Mouse (Mus musculus): ENCODE measurements at regions not wholly inside any gene's neighbourhood (a gene's known extent, or its start where the extent isn't known, plus 50 kb on each side); places are given as distances from the start of the nearest gene placed in this dataset.

DNA sequence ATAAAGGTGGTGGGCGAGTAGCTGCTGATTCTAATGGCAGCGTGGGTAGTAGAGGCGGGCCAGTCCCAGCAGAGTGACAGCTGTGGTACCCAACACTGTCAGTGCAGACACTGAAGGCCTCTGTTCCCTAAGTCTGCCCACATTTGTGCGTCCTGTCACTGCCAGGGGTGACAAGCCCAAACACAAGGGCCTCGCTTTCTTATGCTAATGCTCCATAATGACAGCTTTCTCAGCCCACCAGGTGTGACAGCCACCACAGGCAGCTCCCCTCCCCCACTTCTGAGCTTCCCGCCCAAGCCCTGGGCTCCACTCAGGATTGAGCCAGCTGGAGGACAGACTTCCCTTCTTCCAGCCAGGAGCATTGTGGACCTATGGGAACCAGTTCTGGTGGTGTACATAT is 440.4 kb downstream of the Dhx35 start:
- no peak overlapping the region for H3K27ac ChIP-seq
- WGBS = 37% methylated on average over 6 of the region's 6 CpGs
- no peaks in the 10 kb centered on the region for H3K9me3 ChIP-seq
- no peaks in the 10 kb centered on the region for H3K36me3 ChIP-seq
- no peak overlapping the region for H3K9ac ChIP-seq
- ATAC-seq = no peak
- no peaks in the 10 kb centered on the region for H3K4me1 ChIP-seq (replicated peaks)
- H3K4me3 ChIP-seq (replicated peaks) = no peak overlapping the region
- no peak overlapping the region for H3K4me2 ChIP-seq (replicated peaks)
- H3K27me3 ChIP-seq (replicated peaks) = no peaks in the 10 kb centered on the region

DNA sequence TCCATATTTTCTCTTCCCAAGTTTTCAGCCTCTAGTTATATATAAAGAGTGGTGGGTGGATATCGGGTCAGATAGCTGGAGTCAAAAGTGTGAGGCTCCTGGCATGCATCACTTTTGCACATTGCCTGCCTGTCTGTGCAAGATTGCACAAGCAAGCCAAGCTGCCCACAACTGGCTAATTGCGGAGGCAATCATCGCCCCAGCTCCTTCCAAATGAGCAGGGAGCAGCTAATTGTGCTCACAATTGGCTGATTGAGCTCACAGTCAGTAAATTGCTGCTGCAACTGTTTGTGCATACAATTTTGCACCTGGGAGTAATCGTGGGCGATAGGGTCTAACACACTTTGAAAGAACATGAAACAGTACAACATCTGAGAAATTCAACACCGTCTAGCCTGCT is 455.5 kb downstream of the Dhx35 start:
- H3K9ac ChIP-seq = no peak overlapping the region
- H3K9me3 ChIP-seq = no peaks in the 10 kb centered on the region
- H3K4me3 ChIP-seq (replicated peaks) = no peak overlapping the region
- H3K36me3 ChIP-seq = no peaks in the 10 kb centered on the region
- 82% methylated on average over 6 of the region's 6 CpGs for WGBS
- ATAC-seq = no peak
- H3K4me1 ChIP-seq (replicated peaks) = no peaks in the 10 kb centered on the region
- H3K27ac ChIP-seq = no peak overlapping the region
- no peak overlapping the region for H3K4me2 ChIP-seq (replicated peaks)
- H3K27me3 ChIP-seq (replicated peaks) = no peaks in the 10 kb centered on the region

DNA sequence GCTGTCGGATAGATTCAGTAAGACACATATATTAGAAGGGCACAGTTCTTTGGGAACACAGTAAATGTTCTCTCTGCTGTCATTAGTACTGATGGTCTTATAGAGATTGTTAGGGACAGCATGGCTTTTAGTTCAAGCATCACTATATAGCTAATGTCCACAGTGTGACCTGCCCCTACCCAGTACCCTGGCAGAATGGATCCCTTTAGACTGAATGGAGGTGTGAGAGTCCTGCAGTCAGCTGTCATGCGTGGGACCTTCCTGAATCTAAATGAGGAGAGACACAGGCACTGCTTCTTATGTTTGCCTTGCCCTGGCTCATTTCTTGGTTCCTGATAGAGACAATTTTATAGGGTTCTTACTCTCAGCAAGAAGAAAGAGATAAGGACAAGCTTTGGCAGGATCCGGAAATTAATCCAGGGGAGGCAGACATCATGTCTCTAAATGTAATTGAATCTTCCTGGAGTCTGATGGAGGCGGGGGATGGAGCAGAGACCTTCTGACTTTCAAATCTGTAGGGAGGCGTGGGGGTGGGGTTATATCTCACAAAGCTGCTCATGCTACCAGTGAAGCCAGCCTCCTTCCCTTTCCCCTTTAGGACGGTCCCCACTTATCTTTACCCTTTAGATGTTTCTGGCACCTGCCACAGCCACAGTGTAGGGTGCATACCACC is 456.5 kb downstream of the Dhx35 start:
- Histone ChIP-seq H3K27ac (no peak overlapping the region), H3K9me3 (no peaks in the 10 kb centered on the region), H3K36me3 (no peaks in the 10 kb centered on the region), H3K4me3 (replicated peaks) (no peak overlapping the region), H3K9ac (no peak overlapping the region), H3K27me3 (replicated peaks) (no peaks in the 10 kb centered on the region), H3K4me2 (replicated peaks) (no peak overlapping the region), H3K4me1 (replicated peaks) (no peaks in the 10 kb centered on the region)
- ATAC-seq = no peak
- 77% methylated on average over 6 of the region's 6 CpGs for WGBS

DNA sequence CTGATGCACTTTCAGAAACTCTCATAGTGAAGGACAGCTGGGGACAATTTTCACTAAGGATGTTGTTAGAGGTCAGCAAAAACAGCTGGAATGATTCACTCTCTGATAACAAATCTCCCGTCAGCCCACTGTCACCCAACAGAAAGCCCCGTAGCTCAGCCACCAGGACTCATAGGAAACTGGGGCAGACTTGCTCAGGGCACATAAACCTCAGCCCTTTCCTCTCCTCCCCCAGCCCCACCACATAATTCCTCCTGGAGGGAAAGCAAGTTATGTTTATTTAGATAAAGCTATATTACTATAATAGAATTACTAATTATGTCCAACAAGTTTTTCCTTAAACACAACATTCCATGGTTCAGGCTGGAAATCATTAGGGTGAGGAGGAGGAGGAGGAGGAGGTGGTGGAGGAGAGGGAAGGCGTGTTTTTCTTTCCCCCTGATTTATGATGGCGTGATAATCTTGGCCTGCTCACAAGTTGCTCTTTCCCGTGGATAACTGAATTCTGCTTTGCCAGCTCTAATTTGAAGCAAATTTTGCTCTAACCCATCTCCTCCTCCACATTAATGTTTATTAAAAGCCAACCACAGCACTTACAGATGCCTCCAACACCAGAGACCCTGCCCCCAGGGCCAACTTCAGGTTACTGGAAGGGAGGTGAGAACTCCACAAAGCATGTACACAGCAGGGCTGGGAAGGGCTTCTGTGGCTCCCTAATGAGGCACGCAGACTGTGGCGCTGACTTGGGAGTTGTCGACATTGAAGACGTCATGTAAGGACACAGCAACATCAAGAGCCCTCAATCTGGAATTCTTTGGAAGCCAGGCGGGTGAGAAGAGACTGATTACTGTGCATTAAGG is 475.8 kb downstream of the Dhx35 start:
- Histone ChIP-seq H3K4me1 (replicated peaks) (0 out of 2 replicates have a peak, but pooled peaks cover 3% of the 10 kb centered on the region), H3K4me3 (replicated peaks) (no peak overlapping the region), H3K36me3 (no peaks in the 10 kb centered on the region), H3K27ac (no peak overlapping the region), H3K9ac (no peak overlapping the region), H3K4me2 (replicated peaks) (no peak overlapping the region), H3K27me3 (replicated peaks) (no peaks in the 10 kb centered on the region), H3K9me3 (no peaks in the 10 kb centered on the region)
- no peak for ATAC-seq
- WGBS = 43% methylated on average over 10 of the region's 10 CpGs

DNA sequence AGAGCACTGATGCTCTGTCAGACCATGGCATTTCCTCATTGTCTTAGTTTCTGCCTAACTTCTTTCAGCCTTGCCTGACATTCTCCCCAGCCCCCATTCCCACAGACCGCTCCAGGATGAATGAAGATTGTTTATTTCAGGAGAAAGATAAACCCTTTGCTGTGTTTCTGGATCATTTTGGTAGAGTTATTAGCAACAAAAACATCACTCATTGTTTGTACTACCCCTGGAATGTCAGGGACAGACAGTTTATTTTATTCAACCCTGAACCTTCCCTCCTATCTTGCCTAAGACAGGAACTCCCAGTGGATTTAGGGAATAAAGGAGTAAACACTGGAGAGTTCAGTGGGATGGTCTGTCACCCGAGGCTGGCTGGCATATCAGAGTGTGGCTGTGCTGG is 484.3 kb downstream of the Dhx35 start:
- Histone ChIP-seq H3K4me2 (replicated peaks) (no peak overlapping the region), H3K27me3 (replicated peaks) (no peaks in the 10 kb centered on the region), H3K9me3 (no peaks in the 10 kb centered on the region), H3K36me3 (no peaks in the 10 kb centered on the region), H3K4me1 (replicated peaks) (no peaks in the 10 kb centered on the region), H3K4me3 (replicated peaks) (no peak overlapping the region), H3K27ac (no peak overlapping the region), H3K9ac (no peak overlapping the region)
- WGBS = 20% methylated on average over 2 of the region's 2 CpGs
- ATAC-seq = no peak

DNA sequence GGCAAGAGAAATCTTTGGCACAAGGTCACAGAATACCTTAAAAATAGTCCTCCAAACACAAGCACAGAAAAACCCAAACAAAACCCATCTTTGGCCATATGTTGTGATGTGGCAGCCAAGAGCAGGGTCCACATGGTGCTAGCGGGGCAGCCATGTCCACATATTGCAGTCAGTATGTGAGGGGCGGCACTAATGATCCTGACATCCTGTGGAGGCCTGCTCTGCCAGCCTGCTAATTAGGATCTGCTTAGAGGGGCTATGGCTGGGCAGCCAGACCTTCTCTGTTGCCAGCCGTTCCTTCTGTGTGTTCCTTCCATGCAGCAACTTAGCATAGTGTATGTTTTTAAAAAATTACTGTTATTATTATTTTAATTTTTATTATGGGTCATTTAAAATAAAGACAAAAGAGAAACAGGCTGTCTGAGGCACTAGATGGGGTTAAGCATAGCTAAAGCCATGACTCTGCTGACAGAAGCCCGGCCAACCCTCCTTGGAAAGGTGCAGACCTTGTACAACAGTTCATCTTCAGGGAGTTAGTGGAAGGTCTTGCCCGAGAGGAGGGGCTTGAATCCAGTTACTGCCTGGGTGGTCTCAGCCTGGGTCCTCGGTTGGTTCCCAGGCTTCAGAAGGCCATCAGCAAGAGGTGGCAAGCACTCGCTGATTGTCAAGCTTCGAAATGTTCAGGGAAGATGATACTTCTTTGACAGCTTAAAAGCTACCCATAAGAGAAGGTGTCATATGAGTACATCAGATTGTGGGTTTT is 487.1 kb downstream of the Dhx35 start:
- Histone ChIP-seq H3K27me3 (replicated peaks) (no peaks in the 10 kb centered on the region), H3K9ac (no peak overlapping the region), H3K9me3 (no peaks in the 10 kb centered on the region), H3K4me3 (replicated peaks) (no peak overlapping the region), H3K4me2 (replicated peaks) (no peak overlapping the region), H3K4me1 (replicated peaks) (no peaks in the 10 kb centered on the region), H3K36me3 (no peaks in the 10 kb centered on the region), H3K27ac (no peak overlapping the region)
- 74% methylated on average over 8 of the region's 8 CpGs for WGBS
- ATAC-seq = no peak

DNA sequence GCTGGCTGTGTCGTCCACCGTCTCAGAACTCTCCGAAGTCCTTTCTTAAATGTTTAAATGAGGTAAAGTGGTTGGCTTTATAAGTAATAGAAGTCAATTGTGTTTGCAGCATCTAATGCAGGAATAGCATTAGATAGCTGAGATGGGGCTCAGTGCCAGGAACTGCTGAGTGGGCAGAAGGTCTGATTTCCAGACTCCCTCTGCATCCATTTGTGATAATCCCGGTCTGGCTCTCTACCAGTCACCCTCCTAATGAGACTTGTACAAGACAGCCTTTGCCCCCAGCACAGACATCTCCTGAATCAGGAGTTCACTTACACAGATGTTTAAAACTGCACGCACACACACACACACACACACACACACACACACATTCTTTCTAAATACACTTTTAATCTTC is 489.5 kb downstream of the Dhx35 start:
- H3K4me2 ChIP-seq (replicated peaks) = no peak overlapping the region
- H3K9ac ChIP-seq = no peak overlapping the region
- H3K4me1 ChIP-seq (replicated peaks) = no peaks in the 10 kb centered on the region; the same call in 1 of the 2 replicates
- H3K4me3 ChIP-seq (replicated peaks) = no peak overlapping the region
- H3K36me3 ChIP-seq = no peaks in the 10 kb centered on the region
- no peaks in the 10 kb centered on the region for H3K9me3 ChIP-seq
- 59% methylated on average over 5 of the region's 5 CpGs for WGBS
- H3K27me3 ChIP-seq (replicated peaks) = no peaks in the 10 kb centered on the region
- ATAC-seq = no peak
- no peak overlapping the region for H3K27ac ChIP-seq

DNA sequence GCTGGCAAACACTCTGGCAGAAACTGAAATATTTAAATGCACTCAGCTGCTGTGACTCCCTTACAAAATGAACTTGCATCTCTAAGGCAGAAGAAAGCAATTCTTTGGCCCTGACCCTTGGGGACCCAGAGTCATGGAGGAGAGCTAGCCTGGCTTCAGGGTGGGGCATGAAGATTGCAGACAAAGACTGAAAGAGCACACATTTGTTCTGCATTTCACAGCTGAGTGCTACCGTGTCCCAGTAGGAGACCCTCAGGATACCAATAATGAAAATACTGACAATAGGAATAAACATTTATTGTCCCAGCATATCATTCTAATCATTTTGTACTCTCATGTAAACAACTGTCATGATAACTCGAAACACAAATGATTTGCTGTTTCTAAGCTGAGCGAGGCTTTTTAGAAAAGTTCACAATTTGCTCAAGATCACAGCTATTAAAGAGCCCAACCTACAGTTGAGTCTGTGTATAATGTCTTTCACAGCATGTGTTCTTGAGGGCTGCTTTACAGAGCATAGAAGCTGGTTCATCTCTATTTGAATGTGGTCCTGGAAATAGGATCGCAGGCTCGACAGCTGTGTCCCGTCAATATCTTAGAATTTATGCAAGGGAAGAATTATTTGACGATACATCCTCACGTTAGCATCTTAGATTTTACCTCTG is 490.1 kb downstream of the Dhx35 start:
- Histone ChIP-seq H3K4me1 (replicated peaks) (no peaks in the 10 kb centered on the region; the same call in 1 of the 2 replicates), H3K9me3 (no peaks in the 10 kb centered on the region), H3K9ac (no peak overlapping the region), H3K36me3 (no peaks in the 10 kb centered on the region), H3K4me2 (replicated peaks) (no peak overlapping the region), H3K4me3 (replicated peaks) (no peak overlapping the region), H3K27ac (no peak overlapping the region), H3K27me3 (replicated peaks) (no peaks in the 10 kb centered on the region)
- ATAC-seq = no peak
- WGBS = 51% methylated on average over 8 of the region's 8 CpGs

DNA sequence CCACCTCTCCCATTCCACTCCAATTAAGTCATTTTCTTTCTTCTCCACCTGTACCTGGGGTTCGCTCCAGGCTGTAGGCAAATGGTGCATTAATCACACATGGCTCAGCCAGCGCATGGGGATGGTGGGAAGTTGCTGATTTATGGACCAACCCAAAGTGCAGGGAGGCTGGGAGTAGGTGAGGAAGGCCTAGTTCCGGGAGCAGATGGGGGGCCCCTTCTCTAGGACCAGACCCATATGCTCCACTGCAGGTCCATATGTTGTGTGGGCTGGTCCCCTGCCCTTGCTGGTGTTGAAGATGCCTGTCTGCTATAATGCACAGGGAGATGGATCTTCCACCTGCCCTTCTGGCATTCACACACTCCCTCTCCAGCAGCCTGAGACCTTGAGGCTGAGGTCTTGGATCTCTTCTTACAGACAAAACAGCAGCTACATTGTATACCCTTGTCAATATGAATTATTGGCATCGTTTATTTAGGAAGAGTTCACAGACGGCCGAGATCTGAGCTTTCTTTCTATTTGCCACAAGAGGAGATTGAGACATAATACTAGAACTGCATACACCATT is 493.5 kb downstream of the Dhx35 start:
- Histone ChIP-seq H3K27me3 (replicated peaks) (no peaks in the 10 kb centered on the region), H3K36me3 (no peaks in the 10 kb centered on the region), H3K4me2 (replicated peaks) (no peak overlapping the region), H3K9ac (no peak overlapping the region), H3K9me3 (no peaks in the 10 kb centered on the region), H3K27ac (no peak overlapping the region), H3K4me3 (replicated peaks) (no peak overlapping the region), H3K4me1 (replicated peaks) (no peaks in the 10 kb centered on the region; the same call in 1 of the 2 replicates)
- no peak for ATAC-seq
- 49% methylated on average over 6 of the region's 6 CpGs for WGBS

DNA sequence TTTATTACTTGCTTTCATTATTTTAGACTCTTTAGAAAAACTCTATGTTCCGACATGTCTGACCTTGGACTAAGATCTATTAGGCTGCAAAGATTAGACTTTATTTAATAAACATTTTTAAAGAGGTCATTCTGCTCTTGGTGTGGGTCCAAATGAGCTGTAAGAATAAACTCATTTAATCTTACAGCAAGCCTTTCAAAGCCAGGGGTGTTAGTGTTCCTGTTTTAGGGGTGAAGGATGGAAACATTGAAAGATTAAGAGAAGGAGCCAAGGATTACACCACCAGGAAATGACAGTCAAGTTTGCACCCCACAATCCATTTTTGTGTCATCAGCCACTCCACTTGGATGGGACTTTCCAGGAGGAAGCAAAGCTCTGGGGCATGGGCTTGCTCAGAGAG is 495.5 kb downstream of the Dhx35 start:
- WGBS = 44% methylated on average over 1 of the region's 1 CpGs
- ATAC-seq = no peak

DNA sequence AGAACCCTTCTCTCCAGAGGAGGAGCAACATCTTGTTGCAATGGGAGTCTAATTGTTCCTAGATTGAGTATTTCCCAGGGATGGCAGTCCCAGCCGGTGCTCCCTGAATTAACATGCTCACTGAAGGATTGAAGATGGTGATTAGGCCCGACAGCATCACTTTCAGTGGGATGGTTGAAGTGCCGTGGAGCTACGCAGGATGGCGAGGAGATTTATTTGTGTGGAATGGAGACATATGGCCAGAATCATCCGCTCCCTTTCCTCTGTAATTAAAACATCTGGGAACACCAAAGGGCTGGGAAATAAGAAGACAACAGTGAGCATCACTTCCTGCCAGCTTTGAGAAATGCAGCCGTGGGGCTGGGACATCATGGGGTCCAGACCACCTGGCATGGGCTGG is 512.4 kb downstream of the Dhx35 start:
- no peak overlapping the region for H3K9ac ChIP-seq
- no peak overlapping the region for H3K27ac ChIP-seq
- no peaks in the 10 kb centered on the region for H3K9me3 ChIP-seq
- 59% methylated on average over 7 of the region's 7 CpGs for WGBS
- H3K27me3 ChIP-seq (replicated peaks) = no peaks in the 10 kb centered on the region
- H3K4me1 ChIP-seq (replicated peaks) = no peaks in the 10 kb centered on the region
- H3K4me2 ChIP-seq (replicated peaks) = no peak overlapping the region
- no peak for ATAC-seq
- H3K36me3 ChIP-seq = no peaks in the 10 kb centered on the region
- no peak overlapping the region for H3K4me3 ChIP-seq (replicated peaks)

More for the DNA sequence above, 495.5 kb downstream of the Dhx35 start:
- H3K4me3 ChIP-seq (replicated peaks) = no peak overlapping the region
- no peak overlapping the region for H3K9ac ChIP-seq
- H3K27ac ChIP-seq = no peak overlapping the region
- no peaks in the 10 kb centered on the region for H3K36me3 ChIP-seq
- no peaks in the 10 kb centered on the region for H3K27me3 ChIP-seq (replicated peaks)
- H3K4me2 ChIP-seq (replicated peaks) = no peak overlapping the region
- H3K9me3 ChIP-seq = no peaks in the 10 kb centered on the region
- H3K4me1 ChIP-seq (replicated peaks) = no peaks in the 10 kb centered on the region; the same call in 1 of the 2 replicates

DNA sequence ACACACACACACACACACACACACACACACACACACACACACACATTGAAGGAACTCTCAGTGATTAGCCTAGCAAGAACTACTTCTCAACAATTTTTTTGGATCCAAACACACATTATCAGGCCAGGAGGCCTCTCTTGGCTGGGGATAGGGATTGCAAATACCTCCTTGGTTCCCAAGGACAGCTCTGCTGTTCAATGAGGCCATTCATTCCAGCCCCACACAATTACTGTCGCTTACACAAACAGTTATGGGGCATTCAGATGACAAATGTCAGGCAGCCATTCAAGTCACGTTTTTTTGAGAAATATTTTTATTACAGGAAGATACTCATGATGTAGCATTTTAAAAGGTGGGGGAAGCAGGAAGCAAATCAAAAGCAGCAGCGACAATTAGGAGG is 540.1 kb downstream of the Dhx35 start:
- Histone ChIP-seq H3K27ac (no peak overlapping the region), H3K9ac (no peak overlapping the region), H3K9me3 (no peaks in the 10 kb centered on the region), H3K4me2 (replicated peaks) (no peak overlapping the region), H3K36me3 (no peaks in the 10 kb centered on the region), H3K4me3 (replicated peaks) (no peak overlapping the region), H3K27me3 (replicated peaks) (no peaks in the 10 kb centered on the region), H3K4me1 (replicated peaks) (no peaks in the 10 kb centered on the region)
- 37% methylated on average over 3 of the region's 3 CpGs for WGBS
- no peak for ATAC-seq
